Mouse (Mus musculus) ES-E14 (cell line): Measurements from ENCODE around the gene Chp2. TPM values are rescaled to one million over a fixed set of nuclear protein-coding genes. Genes with fewer than 3 reads are reported as not detected.

ENCODE experiments used
- DNase-seq: peaks from one replicate; pipeline ENCODE4 v3.0.0-alpha.2; 2013; ENCODE audit warnings: low read depth, low spot score
- H3K27ac ChIP-seq: 2 replicates; pipeline ENCODE4 v1.5.1; 2012; ENCODE audit warnings: low read depth, mild to moderate bottlenecking, low read length, moderate library complexity, mixed read lengths; ENCODE audit not compliant: poor library complexity, insufficient read depth, severe bottlenecking
- H3K36me3 ChIP-seq: 2 replicates; pipeline ENCODE4 v1.6.1; 2012; ENCODE audit warnings: mild to moderate bottlenecking, low read length, moderate library complexity, mixed read lengths; ENCODE audit not compliant: control insufficient read depth, poor library complexity, insufficient read depth, severe bottlenecking
- H3K4me1 ChIP-seq, 2 experiments: fragments of 150-350 bp in 1 of 2; sonication (generic) in 1 of 2; 2 replicates each; pipeline ENCODE4 v1.6.1; 2012; ENCODE audit warnings: low read length in 2 of 2, mild to moderate bottlenecking in 1 of 2, mixed read lengths in 1 of 2; ENCODE audit not compliant: control insufficient read depth in 2 of 2, insufficient read depth in 2 of 2, poor library complexity in 1 of 2
- H3K4me3 ChIP-seq, 2 experiments: fragments of 150-350 bp in 1 of 2; sonication (generic) in 1 of 2; 2 replicates each; pipeline ENCODE4 v1.5.1; 2012; ENCODE audit warnings: low read length in 2 of 2, low read depth in 1 of 2, mild to moderate bottlenecking in 1 of 2, mixed read lengths in 1 of 2; ENCODE audit not compliant: insufficient read depth in 1 of 2, poor library complexity in 1 of 2, severe bottlenecking in 1 of 2
- H3K9ac ChIP-seq: 2 replicates; pipeline ENCODE4 v1.6.1; 2012; ENCODE audit warnings: low read depth, mild to moderate bottlenecking, low read length, mixed read lengths; ENCODE audit not compliant: poor library complexity, insufficient read depth, severe bottlenecking
- H3K9me3 ChIP-seq: fragments of 150-350 bp; sonication (generic); 2 replicates; pipeline ENCODE4 v1.6.1; 2012; ENCODE audit warnings: low read depth, mild to moderate bottlenecking, low read length; ENCODE audit not compliant: control insufficient read depth, insufficient read depth
- CHD2 ChIP-seq: IDR thresholded peaks from 2 replicates; pipeline ENCODE4 v1.6.1; 2014; ENCODE audit warnings: mild to moderate bottlenecking, low read depth, low read length, inconsistent platforms
- HCFC1 ChIP-seq: IDR thresholded peaks from 2 replicates; pipeline ENCODE4 v1.6.1; 2012; ENCODE audit warnings: low read length, inconsistent platforms, borderline replicate concordance; ENCODE audit not compliant: insufficient read depth
- MAFK ChIP-seq: IDR thresholded peaks from 2 replicates; pipeline ENCODE4 v1.6.1; 2014; ENCODE audit warnings: mild to moderate bottlenecking, low read depth, low read length, inconsistent platforms; ENCODE audit not compliant: insufficient read depth
- ZC3H11A ChIP-seq: IDR thresholded peaks from 2 replicates; pipeline ENCODE4 v1.6.1; 2012; ENCODE audit warnings: low read depth, mild to moderate bottlenecking, inconsistent platforms, low read length, borderline replicate concordance
- ZNF384 ChIP-seq: IDR thresholded peaks from 2 replicates; pipeline ENCODE4 v1.6.1; 2012; ENCODE audit warnings: low read depth, low read length, inconsistent platforms
- in situ Hi-C, 2 experiments: fragments of 600-800 bp; cut with MboI; formaldehyde crosslinking; loops; one replicate each; pipeline ENCODE4 v1.15.1; 2025; ENCODE audit warnings: low sequenced_read_pairs in 2 of 2, inconsistent platforms in 1 of 2; ENCODE audit not compliant: unreplicated experiment in 2 of 2
- total RNA-seq: library from RNA; depleted of rRNA; stranded (reverse); fragments of 300-350 nt; gene quantifications from 2 replicates; pipeline ENCODE4 v1.2.3, GENCODE M21; 2012

The Chp2 gene
- total RNA-seq, 1 experiment: not detected

GRCm38 (mm10) chr7:122184569-122184968 lies 34.7 kb upstream of the Chp2 start:
- Histone ChIP-seq H3K9me3 (no peaks in the 10 kb centered on the region), H3K4me1 (peaks cover 0 to 4% of the 10 kb centered on the region in 2 experiments; a peak in 1 of 4 replicates), H3K4me3 (no peak overlapping the region), H3K9ac (no peak overlapping the region), H3K36me3 (no peaks in the 10 kb centered on the region), H3K27ac (no peak overlapping the region)
- in situ Hi-C loops: no loop called here
- no peak for DNase-seq
- TF ChIP-seq HCFC1 (no peak), MAFK (no peak), ZNF384 (no peak), CHD2 (no peak), ZC3H11A (no peak)

- Histone ChIP-seq H3K9me3 (no peaks in the 10 kb centered on the region), H3K4me3 (no peak within 1 kb of the TSS), H3K27ac (no peak within 1 kb of the TSS), H3K4me1 (peaks cover 0 to 7% of the 10 kb centered on the region in 2 experiments; a peak in 2 of 4 replicates), H3K36me3 (no peaks in the 10 kb centered on the region), H3K9ac (no peak within 1 kb of the TSS)
- in situ Hi-C loops: no loop called here
- no peak for TF ChIP-seq ZNF384
- no peak for TF ChIP-seq ZC3H11A
- no peak for TF ChIP-seq MAFK
- no peak for TF ChIP-seq CHD2
- TF ChIP-seq HCFC1: no peak
- no peak for DNase-seq
These were observed 33.3 kb upstream of the Chp2 start, which contains the start of gene Ern2 for GRCm38 (mm10) chr7:122186043-122186442. Gene Ern2 (minus strand): TSS chr7:122186207.

- TF ChIP-seq ZC3H11A (peak; percentile 17; the same call in 1 of the 2 replicates), CHD2 (no peak)
- Histone ChIP-seq H3K27ac (no peak overlapping the region), H3K4me1 (peaks cover 0 to 10% of the 10 kb centered on the region in 2 experiments; a peak in 2 of 4 replicates), H3K36me3 (no peaks in the 10 kb centered on the region), H3K9ac (no peak overlapping the region), H3K9me3 (no peaks in the 10 kb centered on the region), H3K4me3 (no peak overlapping the region)
- peak; percentile 59 for DNase-seq
- in situ Hi-C loops: no loop called here
These were observed 29.8 kb upstream of the Chp2 start for GRCm38 (mm10) chr7:122189484-122189883.

GRCm38 (mm10) chr7:122191097-122191496 lies 28.2 kb upstream of the Chp2 start:
- Histone ChIP-seq H3K4me1 (peaks cover 0 to 6% of the 10 kb centered on the region in 2 experiments; a peak in 2 of 4 replicates), H3K9me3 (no peaks in the 10 kb centered on the region), H3K36me3 (no peaks in the 10 kb centered on the region), H3K27ac (no peak overlapping the region), H3K4me3 (peak overlapping the region in 1 of 2 experiments; percentile 25; a peak in 2 of 4 replicates), H3K9ac (no peak overlapping the region)
- peak; percentile 27 for DNase-seq
- TF ChIP-seq MAFK (no peak), ZNF384 (no peak), HCFC1 (no peak), ZC3H11A (no peak), CHD2 (no peak)
- in situ Hi-C loops: no loop called here

- in situ Hi-C loops: no loop called here
These were observed 25.4 kb upstream of the Chp2 start for GRCm38 (mm10) chr7:122193919-122194318.

More at GRCm38 (mm10) chr7:122193919-122194318, 25.4 kb upstream of the Chp2 start:
- Histone ChIP-seq H3K36me3 (no peaks in the 10 kb centered on the region), H3K9ac (no peak overlapping the region), H3K4me1 (peaks cover 0 to 6% of the 10 kb centered on the region in 2 experiments; a peak in 2 of 4 replicates), H3K27ac (no peak overlapping the region), H3K9me3 (no peaks in the 10 kb centered on the region), H3K4me3 (no peak overlapping the region)
- TF ChIP-seq HCFC1 (no peak), CHD2 (no peak), ZNF384 (no peak), ZC3H11A (no peak), MAFK (no peak)
- DNase-seq: no peak
